ENCODE assay signal across 18 mouse cellular contexts in genomic region chr7:30846505-30847053, GRCm38 (mm10). TPM values are rescaled to one million over a fixed set of nuclear protein-coding genes. Genes with fewer than 3 reads are reported as not detected.
"Had no signal": no experiment of that assay in that cellular context is flagged by ENCODE, and none has a peak within 500 bp of the region (broad histone marks: within the 10 kb centered on the region; RNA-seq: fewer than 3 reads in every experiment).

No protein-coding gene starts in this region.

- H3K4me1 ChIP-seq: kidney, embryonic 15.5 days; limb, embryonic 15.5 days; lung, embryonic 15.5 days had no signal

- ATAC-seq: liver, embryonic 12.5 days; midbrain, embryonic 13.5 days had no signal

- DNase-seq: lung, postnatal 14 days; right cerebral cortex, postnatal 4 days; spleen, adult 18-20 months; thymus, postnatal 36 days had no signal

- H3K27ac ChIP-seq: kidney, embryonic 15.5 days; left cerebral cortex, adult 2 months; limb, embryonic 15.5 days; liver, embryonic 12.5 days; lung, embryonic 15.5 days; macrophage; midbrain, embryonic 13.5 days had no signal

- H3K9me3 ChIP-seq: kidney, embryonic 15.5 days; limb, embryonic 15.5 days; liver, embryonic 12.5 days; lung, embryonic 15.5 days; midbrain, embryonic 13.5 days had no signal

- H3K4me2 ChIP-seq: kidney, embryonic 15.5 days; limb, embryonic 15.5 days; liver, embryonic 12.5 days; lung, embryonic 15.5 days; midbrain, embryonic 13.5 days had no signal

- H3K4me3 ChIP-seq: kidney, embryonic 15.5 days; left cerebral cortex, adult 2 months; limb, embryonic 15.5 days; liver, embryonic 12.5 days; lung, embryonic 15.5 days; midbrain, embryonic 13.5 days had no signal

- H3K36me3 ChIP-seq: kidney, embryonic 15.5 days; limb, embryonic 15.5 days; liver, embryonic 12.5 days; lung, embryonic 15.5 days; midbrain, embryonic 13.5 days had no signal

- H3K9ac ChIP-seq: kidney, embryonic 15.5 days; limb, embryonic 15.5 days; liver, embryonic 12.5 days; lung, embryonic 15.5 days; midbrain, embryonic 13.5 days had no signal

- H3K27me3 ChIP-seq: kidney, embryonic 15.5 days; limb, embryonic 15.5 days; liver, embryonic 12.5 days; lung, embryonic 15.5 days; midbrain, embryonic 13.5 days had no signal

RNA-seq across cellular contexts. Expression of gene Ffar3, which starts 9.4 kb away (rescaled TPM):
- total RNA-seq: layer of hippocampus, postnatal 25 days; left cerebral cortex, adult 2 months; left cerebral cortex, postnatal 25 days; midbrain, postnatal 0 days had no signal
- polyA plus RNA-seq: limb, embryonic 15.5 days; liver, embryonic 12.5 days; liver, embryonic 16.5 days; lung, embryonic 15.5 days; macrophage; midbrain, embryonic 13.5 days; midbrain, postnatal 0 days; neural tube, embryonic 14.5 days; thymus, postnatal 0 days had no signal

RNA-seq across cellular contexts. Expression of gene Ffar1, which starts 14.8 kb away (rescaled TPM):
- total RNA-seq: layer of hippocampus, postnatal 25 days; left cerebral cortex, adult 2 months; left cerebral cortex, postnatal 25 days; midbrain, postnatal 0 days had no signal
- polyA plus RNA-seq: kidney, embryonic 15.5 days; limb, embryonic 11.5 days; limb, embryonic 15.5 days; liver, embryonic 12.5 days; liver, embryonic 16.5 days; lung, embryonic 15.5 days; macrophage; midbrain, embryonic 13.5 days; midbrain, postnatal 0 days; neural tube, embryonic 14.5 days; thymus, postnatal 0 days had no signal

RNA-seq across cellular contexts. Expression of gene Ffar2, which starts 23.0 kb away (rescaled TPM):
- total RNA-seq: layer of hippocampus, postnatal 25 days; left cerebral cortex, adult 2 months; left cerebral cortex, postnatal 25 days; midbrain, postnatal 0 days had no signal
- polyA plus RNA-seq: limb, embryonic 11.5 days; limb, embryonic 15.5 days had no signal

RNA-seq across cellular contexts. Expression of gene Cd22, which starts 33.6 kb away (rescaled TPM):
- total RNA-seq: layer of hippocampus, postnatal 25 days; left cerebral cortex, adult 2 months; left cerebral cortex, postnatal 25 days had no signal
- polyA plus RNA-seq: limb, embryonic 11.5 days; midbrain, embryonic 13.5 days; neural tube, embryonic 14.5 days had no signal

RNA-seq across cellular contexts. Expression of gene Krtdap, which starts 58.9 kb away (rescaled TPM):
- total RNA-seq: layer of hippocampus, postnatal 25 days; left cerebral cortex, adult 2 months; left cerebral cortex, postnatal 25 days had no signal
- polyA plus RNA-seq: limb, embryonic 11.5 days; liver, embryonic 12.5 days; macrophage; midbrain, embryonic 13.5 days had no signal
